Mouse (Mus musculus): ENCODE measurements at regions not wholly inside any gene's neighbourhood (a gene's known extent, or its start where the extent isn't known, plus 50 kb on each side); places are given as distances from the start of the nearest gene placed in this dataset.

DNA sequence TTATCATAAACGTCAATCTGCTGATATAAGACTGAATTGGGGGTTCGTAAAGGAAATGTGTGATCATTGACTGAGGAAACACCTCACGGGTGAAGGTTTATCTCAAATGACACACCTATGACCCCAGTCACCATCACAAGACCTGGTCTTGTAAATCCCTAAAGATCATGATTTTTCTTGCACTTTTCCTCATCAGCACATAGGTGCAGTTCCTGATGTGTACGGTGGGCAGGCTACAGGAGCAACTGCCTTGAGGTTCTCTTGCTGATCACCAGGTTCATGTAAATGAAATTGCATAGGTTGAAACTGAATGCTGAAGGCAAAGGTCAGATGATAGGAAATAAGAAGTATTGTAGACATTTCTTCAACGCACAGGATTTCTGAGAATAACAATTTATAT lies 277.1 kb downstream of the Rnf152 start:
- DNase-seq (ENCODE audit: low spot score in 2 of 2), result no peak

- no peak for DNase-seq (ENCODE audit: low spot score in 2 of 2)
These were observed 280.8 kb downstream of the Rnf152 start for GRCm38 (mm10) chr1:105075728-105076127.

- no peak for DNase-seq (ENCODE audit: low spot score in 2 of 2)
These were observed 282.2 kb downstream of the Rnf152 start for GRCm38 (mm10) chr1:105074326-105074725.

GRCm38 (mm10) chr1:105070661-105071455 lies 285.7 kb downstream of the Rnf152 start:
- no peak for DNase-seq (ENCODE audit: low spot score in 2 of 2)

GRCm38 (mm10) chr1:105067902-105068301 lies 288.6 kb downstream of the Rnf152 start:
- no peak for DNase-seq (ENCODE audit: low spot score in 2 of 2)

- no peak for DNase-seq (ENCODE audit: low spot score in 2 of 2)
These were observed 289.3 kb downstream of the Rnf152 start for GRCm38 (mm10) chr1:105067049-105067795.

DNA sequence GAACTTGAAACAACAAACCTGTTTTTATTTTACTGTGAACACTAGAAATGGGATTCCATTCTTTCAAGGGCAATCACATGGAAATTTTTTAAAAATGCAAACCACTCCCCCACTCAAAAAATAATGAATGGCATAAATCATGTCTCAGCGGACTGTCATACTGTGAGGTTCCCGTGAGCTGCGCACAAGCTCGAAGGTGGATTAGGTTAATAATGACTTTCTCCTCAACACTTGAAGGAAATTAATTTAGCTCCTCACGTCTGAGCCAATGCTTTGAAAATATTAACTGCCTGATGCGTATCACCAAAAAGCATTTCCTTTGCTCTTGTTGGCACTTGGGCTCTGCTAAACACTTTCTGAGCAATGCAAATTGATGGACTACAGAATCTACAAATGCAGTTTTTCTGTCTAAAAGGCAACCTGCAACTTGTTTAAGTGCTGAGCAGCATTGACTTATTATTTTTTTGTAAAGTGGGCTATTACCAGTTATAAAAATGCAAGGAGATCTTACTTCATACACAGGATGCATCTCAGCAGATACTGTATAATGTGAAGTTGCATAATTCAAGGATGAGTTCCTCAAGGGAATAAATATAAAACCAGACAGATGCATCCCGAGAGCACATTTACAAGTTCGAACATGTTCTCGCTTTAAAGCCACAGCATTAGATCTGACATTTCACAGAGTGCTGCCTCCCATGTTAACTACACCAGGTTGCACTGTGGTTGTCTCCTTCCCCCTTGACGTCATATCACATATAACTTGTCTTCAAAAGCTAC lies 282.4 kb downstream of the Cdh20 start:
- no peak for DNase-seq (ENCODE audit: low spot score in 2 of 2)

All from cerebellum, postnatal 4 days (tissue).